Mouse (Mus musculus) lung, embryonic 14.5 days (tissue): ENCODE measurements around the gene Lgals12. TPM values are rescaled to one million over a fixed set of nuclear protein-coding genes. Genes with fewer than 3 reads are reported as not detected.

ENCODE experiments used
- ATAC-seq: fragments of 200-750 bp; cut with Nextera tagmentation; 2 replicates; pipeline ENCODE4 v1.8.0; 2017; ENCODE audit warnings: mild to moderate bottlenecking, moderate TSS enrichment, moderate library complexity; ENCODE audit not compliant: insufficient read depth
- DNase-seq: peaks from one replicate; pipeline ENCODE4 v3.0.0-alpha.2; 2015
- H3K27ac ChIP-seq: fragments of 300-500 bp; sonication (generic); 2 replicates; pipeline ENCODE4 v1.5.1; 2014; ENCODE audit warnings: low read depth, mild to moderate bottlenecking, moderate library complexity
- H3K27me3 ChIP-seq: fragments of 300-500 bp; sonication (generic); 2 replicates; pipeline ENCODE4 v1.6.1; 2014; ENCODE audit warnings: low read length, control low read depth; ENCODE audit not compliant: insufficient read depth
- H3K36me3 ChIP-seq: fragments of 300-500 bp; sonication (generic); 2 replicates; pipeline ENCODE4 v1.6.1; 2014; ENCODE audit warnings: control low read depth; ENCODE audit not compliant: insufficient read depth
- H3K4me1 ChIP-seq: fragments of 300-500 bp; sonication (generic); 2 replicates; pipeline ENCODE4 v1.6.1; 2014; ENCODE audit warnings: antibody characterized with exemption, control low read depth; ENCODE audit not compliant: insufficient read depth
- H3K4me2 ChIP-seq: fragments of 300-500 bp; sonication (generic); 2 replicates; pipeline ENCODE4 v1.6.1; 2014; ENCODE audit warnings: mild to moderate bottlenecking
- H3K4me3 ChIP-seq: fragments of 300-500 bp; sonication (generic); 2 replicates; pipeline ENCODE4 v1.5.1; 2014; ENCODE audit warnings: low read depth, low read length
- H3K9ac ChIP-seq: fragments of 300-500 bp; sonication (generic); 2 replicates; pipeline ENCODE4 v1.6.1; 2014
- H3K9me3 ChIP-seq: fragments of 300-500 bp; sonication (generic); 2 replicates; pipeline ENCODE4 v1.6.1; 2016; ENCODE audit warnings: low read depth, low read length, control low read depth
- CTCF ChIP-seq: IDR thresholded peaks from 2 replicates; pipeline ENCODE4 v1.5.1; 2016; ENCODE audit warnings: antibody characterized with exemption, low read depth
- WGBS: fragments of 180-500 bp; shearing (Covaris S2); extraction: QIAGEN DNeasy Blood & Tissue Kit; methylation state at CpG from one replicate; pipeline ENCODE4 v1.1.7; 2014; 5-methylcytosine and 5-hydroxymethylcytosine counted together
- polyA plus RNA-seq: library from polyadenylated mRNA; unstranded; fragments of >200 nt; fragmentation: Nextera tagmentation; extraction: Ambion mirVana; gene quantifications from 2 replicates; pipeline ENCODE4 v1.2.1, GENCODE M21; 2014

The Lgals12 gene
- polyA plus RNA-seq, 1 experiment from 2014 or later, result 1.5 TPM

GRCm38 (mm10) chr19:7564457-7564856, 42.5 kb downstream of the Lgals12 start:
- Histone ChIP-seq H3K27me3 (no peaks in the 10 kb centered on the region), H3K9ac (no peak overlapping the region), H3K36me3 (no peaks in the 10 kb centered on the region), H3K4me1 (no peaks in the 10 kb centered on the region), H3K9me3 (no peaks in the 10 kb centered on the region), H3K27ac (no peak overlapping the region), H3K4me3 (no peak overlapping the region), H3K4me2 (no peak overlapping the region)
- DNase-seq (no peak), ATAC-seq (no peak)
- WGBS, result 84% methylated on average over 1 of the region's 1 CpGs
- no peak for TF ChIP-seq CTCF

GRCm38 (mm10) chr19:7563676-7564075, 43.3 kb downstream of the Lgals12 start:
- Histone ChIP-seq H3K4me3 (no peak overlapping the region), H3K36me3 (no peaks in the 10 kb centered on the region), H3K27me3 (no peaks in the 10 kb centered on the region), H3K4me2 (no peak overlapping the region), H3K4me1 (no peaks in the 10 kb centered on the region), H3K9me3 (no peaks in the 10 kb centered on the region), H3K27ac (no peak overlapping the region), H3K9ac (no peak overlapping the region)
- no peak for TF ChIP-seq CTCF
- ATAC-seq, result no peak
- 77% methylated on average over 2 of the region's 2 CpGs for WGBS
- DNase-seq, result no peak

DNA sequence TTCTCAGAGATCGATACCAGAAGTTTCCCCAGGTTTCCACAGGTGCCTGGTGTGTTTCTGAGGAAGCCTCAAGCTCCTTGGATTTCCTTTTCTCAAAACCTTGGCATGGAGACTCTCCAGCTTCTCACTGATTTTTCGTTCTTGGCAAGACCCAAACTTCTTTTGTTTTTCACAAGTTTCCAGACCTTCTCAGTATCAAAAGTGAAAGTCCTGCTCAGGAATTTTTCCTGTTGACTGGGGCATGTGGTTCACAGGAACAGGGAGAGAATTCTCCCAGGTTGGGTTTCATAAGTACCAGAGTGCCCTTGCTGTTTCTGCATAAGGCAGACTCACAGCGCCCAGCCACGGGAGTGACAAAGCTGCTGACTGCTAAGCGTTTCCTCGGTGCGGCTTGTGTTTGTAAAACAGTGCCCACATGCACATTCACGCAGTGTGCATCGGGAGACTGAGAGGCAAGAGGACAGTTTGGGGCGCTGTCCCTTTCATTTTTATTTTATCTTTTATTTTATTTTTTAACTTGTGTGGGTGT, 44.3 kb downstream of the Lgals12 start:
- DNase-seq, result no peak
- no peak overlapping the region for H3K27ac ChIP-seq
- no peak overlapping the region for H3K9ac ChIP-seq
- ATAC-seq, result no peak
- no peaks in the 10 kb centered on the region for H3K36me3 ChIP-seq
- no peak for TF ChIP-seq CTCF
- H3K27me3 ChIP-seq, result no peaks in the 10 kb centered on the region
- H3K4me3 ChIP-seq, result no peak overlapping the region
- H3K4me1 ChIP-seq, result no peaks in the 10 kb centered on the region
- H3K4me2 ChIP-seq, result no peak overlapping the region
- 73% methylated on average over 10 of the region's 10 CpGs for WGBS
- no peaks in the 10 kb centered on the region for H3K9me3 ChIP-seq

DNA sequence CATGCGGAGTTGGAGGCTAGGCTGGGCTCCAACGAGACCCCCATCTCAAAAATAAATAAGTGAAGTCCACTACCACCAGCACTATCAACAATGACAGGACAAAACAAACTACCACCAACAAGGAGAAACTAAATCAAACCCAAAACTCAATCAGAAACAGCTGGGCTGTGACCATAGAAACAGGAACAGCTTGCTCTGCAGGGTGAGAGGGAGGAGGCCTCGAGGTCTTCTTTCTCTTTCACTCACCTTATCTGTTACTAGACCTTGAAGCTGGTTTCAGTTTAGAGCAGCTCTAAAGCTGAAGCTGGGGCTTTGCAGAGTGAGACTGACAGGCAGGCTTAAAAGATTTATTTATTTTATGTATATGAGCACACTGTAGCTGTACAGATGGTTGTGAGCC, 45.5 kb downstream of the Lgals12 start:
- Histone ChIP-seq H3K4me1 (no peaks in the 10 kb centered on the region), H3K4me3 (no peak overlapping the region), H3K27ac (no peak overlapping the region), H3K9ac (no peak overlapping the region), H3K9me3 (no peaks in the 10 kb centered on the region), H3K27me3 (no peaks in the 10 kb centered on the region), H3K4me2 (no peak overlapping the region), H3K36me3 (no peaks in the 10 kb centered on the region)
- WGBS, result 44% methylated on average over 3 of the region's 3 CpGs
- DNase-seq (no peak), ATAC-seq (no peak)
- TF ChIP-seq CTCF, result no peak

- WGBS, result 41% methylated on average over 4 of the region's 4 CpGs
- H3K9ac ChIP-seq, result no peak overlapping the region
- H3K4me3 ChIP-seq, result no peak overlapping the region
- no peaks in the 10 kb centered on the region for H3K9me3 ChIP-seq
- H3K27me3 ChIP-seq, result no peaks in the 10 kb centered on the region
- H3K27ac ChIP-seq, result no peak overlapping the region
- TF ChIP-seq CTCF, result no peak
- H3K4me2 ChIP-seq, result no peak overlapping the region
- no peaks in the 10 kb centered on the region for H3K36me3 ChIP-seq
- no peaks in the 10 kb centered on the region for H3K4me1 ChIP-seq
- no peak for DNase-seq
- ATAC-seq, result no peak
Observed at GRCm38 (mm10) chr19:7559986-7560385, 47.0 kb downstream of the Lgals12 start.

DNA sequence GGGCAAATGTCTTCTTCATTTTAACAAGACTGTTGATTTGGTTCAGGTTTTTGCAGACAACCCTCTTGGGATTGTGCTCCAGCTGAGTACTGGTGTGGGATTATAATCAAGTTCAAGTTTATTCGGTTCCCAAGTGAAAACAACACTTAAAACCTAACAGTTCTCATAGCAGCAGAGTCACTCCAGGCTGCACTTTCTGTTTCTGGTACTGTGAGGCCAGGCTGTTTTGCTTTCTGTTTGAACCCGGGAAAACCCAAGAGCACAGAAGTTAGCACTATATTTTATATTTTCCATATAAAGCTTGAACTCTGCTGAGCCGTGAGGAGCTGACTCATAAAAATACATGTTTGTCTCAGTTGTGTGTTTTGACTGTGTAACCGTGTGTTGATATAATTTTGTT, 48.3 kb downstream of the Lgals12 start:
- no peak overlapping the region for H3K27ac ChIP-seq
- no peaks in the 10 kb centered on the region for H3K36me3 ChIP-seq
- 67% methylated on average over 4 of the region's 4 CpGs for WGBS
- TF ChIP-seq CTCF, result no peak
- no peak overlapping the region for H3K9ac ChIP-seq
- DNase-seq, result no peak
- H3K4me1 ChIP-seq, result no peaks in the 10 kb centered on the region
- H3K4me3 ChIP-seq, result peak overlapping the region; percentile 44; the same call in 1 of the 2 replicates
- no peak for ATAC-seq
- H3K9me3 ChIP-seq, result no peaks in the 10 kb centered on the region
- no peaks in the 10 kb centered on the region for H3K27me3 ChIP-seq
- peak overlapping the region; percentile 68 for H3K4me2 ChIP-seq

- H3K27me3 ChIP-seq, result no peaks in the 10 kb centered on the region
- peak overlapping the region; percentile 68 for H3K4me2 ChIP-seq
- no peaks in the 10 kb centered on the region for H3K9me3 ChIP-seq
- H3K9ac ChIP-seq, result peak overlapping the region; percentile 30
- 5% methylated on average over 4 of the region's 4 CpGs for WGBS
- no peaks in the 10 kb centered on the region for H3K4me1 ChIP-seq
- peak overlapping the region; percentile 44 for H3K4me3 ChIP-seq
- peak; percentile 15; the same call in 1 of the 2 replicates for ATAC-seq
- no peak for TF ChIP-seq CTCF
- no peak overlapping the region for H3K27ac ChIP-seq
- no peak for DNase-seq
- no peaks in the 10 kb centered on the region for H3K36me3 ChIP-seq
Observed at GRCm38 (mm10) chr19:7557844-7558243, 49.1 kb downstream of the Lgals12 start.

DNA sequence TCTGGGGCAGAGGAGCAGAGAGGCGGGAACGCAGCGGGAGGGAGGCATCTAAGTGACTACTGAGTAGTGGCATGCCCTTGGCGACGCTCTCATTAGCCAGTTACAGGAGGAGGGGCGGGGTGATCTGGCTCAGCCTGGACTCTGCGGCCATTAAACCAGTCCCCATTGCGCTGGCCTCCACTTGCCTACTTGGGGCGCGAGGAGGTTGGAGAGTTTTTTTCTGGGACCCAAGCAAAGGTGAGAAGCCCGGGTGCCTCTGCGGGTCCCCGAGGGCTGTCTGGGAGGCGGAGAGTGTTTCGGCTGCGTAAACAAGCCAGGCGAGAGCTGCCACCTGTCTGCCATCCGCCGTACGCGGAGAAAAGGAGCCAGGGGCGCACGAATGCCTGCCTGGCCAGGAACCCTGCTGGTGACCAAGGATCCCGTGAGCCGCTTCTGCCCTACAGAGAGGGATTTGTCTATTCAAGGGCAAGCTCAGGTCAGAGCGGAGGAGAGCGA, 49.6 kb downstream of the Lgals12 start, which contains the start of gene Pla2g16:
TSS of gene Pla2g16 (plus strand) at position 132 of the 495 bp plus-strand sequence.
- TF ChIP-seq CTCF, result peak; percentile 35
- Histone ChIP-seq H3K36me3 (no peaks in the 10 kb centered on the region), H3K4me3 (peak within 1 kb of the TSS; percentile 44), H3K27me3 (no peaks in the 10 kb centered on the region), H3K9me3 (no peaks in the 10 kb centered on the region), H3K9ac (peak within 1 kb of the TSS; percentile 30), H3K4me2 (peak within 1 kb of the TSS; percentile 68), H3K27ac (no peak within 1 kb of the TSS), H3K4me1 (no peaks in the 10 kb centered on the region)
- DNase-seq, result peak; percentile 75
- ATAC-seq, result peak; percentile 91; the same call in 1 of the 2 replicates
- WGBS, result under 1% methylated on average over 27 of the region's 27 CpGs
